Mouse (Mus musculus) activated CD4-positive, CD25-positive, alpha-beta regulatory T cell, adult 9 weeks (primary cell): ENCODE results near the gene Ifna5. TPM values are rescaled to one million over a fixed set of nuclear protein-coding genes. Genes with fewer than 3 reads are reported as not detected.

Experiments used
- polyA plus RNA-seq: library from polyadenylated mRNA; unstranded; fragments of 100-300 nt; shearing (Covaris generic); gene quantifications from one replicate; pipeline ENCODE4 v1.2.1, GENCODE M21; 2017

Ifna5 gene
- not detected for polyA plus RNA-seq

GRCm38 (mm10) chr4:88835225-88835624 lies at the start of gene Ifna5:
Ifna5 (plus strand) TSS chr4:88835525.

GRCm38 (mm10) chr4:88788402-88788801 lies 46.9 kb upstream of the Ifna5 start, which contains the start of gene Gm13277:
Gm13277 (plus strand) TSS chr4:88788632.

GRCm38 (mm10) chr4:88791250-88791649 lies 44.1 kb upstream of the Ifna5 start, which contains the start of gene Gm13278:
Gm13278 (plus strand) TSS chr4:88791550.

GRCm38 (mm10) chr4:88793936-88794675 lies 41.2 kb upstream of the Ifna5 start, which contains the start of gene Gm13275:
Gm13275 (plus strand) TSS chr4:88794487.

GRCm38 (mm10) chr4:88797097-88797496 lies 38.2 kb upstream of the Ifna5 start, which contains the start of gene Gm13279:
Gm13279 (plus strand) TSS chr4:88797397.

GRCm38 (mm10) chr4:88799365-88799764 lies 36.0 kb upstream of the Ifna5 start, which contains the start of gene Gm13285:
Gm13285 (plus strand) TSS chr4:88799665.

GRCm38 (mm10) chr4:88802954-88803353 lies 32.4 kb upstream of the Ifna5 start, which contains the start of gene Gm13287:
Gm13287 (plus strand) TSS chr4:88803254.

GRCm38 (mm10) chr4:88805231-88805630 lies 30.1 kb upstream of the Ifna5 start, which contains the start of gene Gm13288:
Gm13288 (plus strand) TSS chr4:88805531.

GRCm38 (mm10) chr4:88815928-88816327 lies 19.4 kb upstream of the Ifna5 start, which contains the start of gene Ifna7:
Ifna7 (plus strand) TSS chr4:88816228.

GRCm38 (mm10) chr4:88819659-88820058 lies 15.7 kb upstream of the Ifna5 start, which contains the start of gene Ifna11:
Ifna11 (plus strand) TSS chr4:88819959.

GRCm38 (mm10) chr4:88827116-88827515 lies 8.2 kb upstream of the Ifna5 start, which contains the start of gene Ifna6:
Ifna6 (plus strand) TSS chr4:88827416.

GRCm38 (mm10) chr4:88841438-88841911 lies 6.2 kb downstream of the Ifna5 start, which contains the start of gene Ifna4:
Ifna4 (plus strand) TSS chr4:88841861.

GRCm38 (mm10) chr4:88849698-88850097 lies 14.4 kb downstream of the Ifna5 start, which contains the start of gene Ifna1:
Ifna1 (plus strand) TSS chr4:88850087.

GRCm38 (mm10) chr4:88880101-88880500 lies 44.8 kb downstream of the Ifna5 start, which contains the start of gene Ifne:
Ifne (minus strand) TSS chr4:88880201.

Other genes starting within 250 kb of the Ifna5 start
- not detected for gene Ifna9, start 243.1 kb upstream of the Ifna5 start, polyA plus RNA-seq
- not detected for gene Ifna12, start 232.1 kb upstream of the Ifna5 start, polyA plus RNA-seq
- gene C87499, start 201.1 kb upstream of the Ifna5 start, polyA plus RNA-seq, result not detected
- not detected for gene Ifna13, start 191.1 kb upstream of the Ifna5 start, polyA plus RNA-seq
- gene Ifna16, start 158.6 kb upstream of the Ifna5 start, polyA plus RNA-seq, result not detected
- gene Ifna2, start 151.6 kb upstream of the Ifna5 start, polyA plus RNA-seq, result not detected
- gene Ifnab, start 144.2 kb upstream of the Ifna5 start, polyA plus RNA-seq, result not detected
- not detected for gene Gm26566, start 113.7 kb upstream of the Ifna5 start, polyA plus RNA-seq
- gene Klhl9, start 113.1 kb upstream of the Ifna5 start, polyA plus RNA-seq, result 20.7 TPM
- not detected for gene Gm13271, start 80.7 kb upstream of the Ifna5 start, polyA plus RNA-seq
- not detected for gene Gm13283, start 75.4 kb upstream of the Ifna5 start, polyA plus RNA-seq
- gene Gm13290, start 61.7 kb upstream of the Ifna5 start, polyA plus RNA-seq, result not detected
- not detected for gene Gm13289, start 58.6 kb upstream of the Ifna5 start, polyA plus RNA-seq
- not detected for gene Gm13272, start 55.7 kb upstream of the Ifna5 start, polyA plus RNA-seq
- gene Ifnz, start 53.4 kb upstream of the Ifna5 start, polyA plus RNA-seq, result 0.43 TPM
- gene Gm13276, start 49.8 kb upstream of the Ifna5 start, polyA plus RNA-seq, result not detected
- gene Gm13277, start 46.9 kb upstream of the Ifna5 start, polyA plus RNA-seq, result not detected
- not detected for gene Gm13278, start 44.0 kb upstream of the Ifna5 start, polyA plus RNA-seq
- not detected for gene Gm13275, start 41.0 kb upstream of the Ifna5 start, polyA plus RNA-seq
- not detected for gene Gm13279, start 38.1 kb upstream of the Ifna5 start, polyA plus RNA-seq
- 0.83 TPM for gene Gm13285, start 35.9 kb upstream of the Ifna5 start, polyA plus RNA-seq
- gene Gm13287, start 32.3 kb upstream of the Ifna5 start, polyA plus RNA-seq, result not detected
- not detected for gene Gm13288, start 30.0 kb upstream of the Ifna5 start, polyA plus RNA-seq
- gene Ifna7, start 19.3 kb upstream of the Ifna5 start, polyA plus RNA-seq, result not detected
- not detected for gene Ifna11, start 15.6 kb upstream of the Ifna5 start, polyA plus RNA-seq
- gene Ifna6, start 8.1 kb upstream of the Ifna5 start, polyA plus RNA-seq, result not detected
- gene Ifna4, start 6.3 kb downstream of the Ifna5 start, polyA plus RNA-seq, result not detected
- not detected for gene Ifna1, start 14.6 kb downstream of the Ifna5 start, polyA plus RNA-seq
- gene Ifne, start 44.7 kb downstream of the Ifna5 start, polyA plus RNA-seq, result not detected